Mouse (Mus musculus): ENCODE measurements around the gene Ccdc62.

DNA sequence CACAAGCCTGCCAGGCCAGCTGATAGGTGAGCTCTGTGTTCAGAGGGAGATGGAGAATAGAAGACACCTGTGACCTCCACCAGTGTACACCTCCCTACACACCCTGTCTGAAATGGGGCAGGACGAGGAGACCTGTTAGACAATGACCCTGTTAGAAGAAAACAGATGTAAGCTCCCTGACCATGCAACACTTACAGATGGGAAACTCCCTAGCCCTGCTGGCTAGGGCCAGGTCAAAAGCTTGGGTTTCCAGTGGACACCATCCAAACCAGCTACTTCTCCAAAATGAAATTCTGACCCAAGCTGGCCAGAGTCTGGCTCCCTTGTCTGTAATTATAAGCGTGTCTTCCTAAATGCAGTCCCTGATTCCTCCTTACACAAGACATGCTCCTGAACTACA, 85.2 kb downstream of the Ccdc62 start:
- TF ChIP-seq USF1 (IDR thresholded peaks at IDR 0.05; ENCODE audit: low read depth): no peak
- TF ChIP-seq POLR2A (IDR thresholded peaks at IDR 0.05; ENCODE audit: insufficient read length, low read depth): no peak
- TF ChIP-seq MAX (IDR thresholded peaks at IDR 0.05; ENCODE audit: low read depth): no peak
- TF ChIP-seq MYOG (IDR thresholded peaks at IDR 0.05; ENCODE audit: control insufficient read depth in 1 of 3, insufficient read depth in 1 of 3, insufficient read length in 2 of 3, low read depth in 2 of 3): no peak
- no peak for TF ChIP-seq MYOD1 (IDR thresholded peaks at IDR 0.05; ENCODE audit: control insufficient read depth in 1 of 3, insufficient read length in 2 of 3, low read depth in 2 of 3)
- no peak for TF ChIP-seq E2F4 (IDR thresholded peaks at IDR 0.05; ENCODE audit: insufficient read depth)
- TF ChIP-seq CEBPB (IDR thresholded peaks at IDR 0.05; ENCODE audit: insufficient read depth, poor library complexity, severe bottlenecking): no peak
- no peak for TF ChIP-seq POLR2AphosphoS2 (IDR thresholded peaks at IDR 0.05; ENCODE audit: insufficient read length, low read depth)
- TF ChIP-seq TCF12 (IDR thresholded peaks at IDR 0.05; ENCODE audit: insufficient read depth, poor library complexity, severe bottlenecking): no peak
- no peak for TF ChIP-seq TCF3 (IDR thresholded peaks at IDR 0.05; ENCODE audit: insufficient read length, low read depth)
- TF ChIP-seq REST (IDR thresholded peaks at IDR 0.05; ENCODE audit: insufficient read depth, insufficient read length): no peak
- TF ChIP-seq SRF (IDR thresholded peaks at IDR 0.05; ENCODE audit: control insufficient read depth, insufficient read length, low read depth): no peak

All from myocyte (in vitro differentiated cells).